Mouse (Mus musculus) thymus, adult 2 months (tissue): ENCODE measurements around the gene Sec16a.

ENCODE experiments used
- CTCF ChIP-seq: fragments of 200-500 bp; IDR thresholded peaks from 2 replicates; pipeline ENCODE4 v1.5.1; 2012; ENCODE audit warnings: mild to moderate bottlenecking, control low read depth, low read length, moderate library complexity, borderline replicate concordance; ENCODE audit not compliant: control insufficient read depth, poor library complexity, insufficient read depth; ENCODE audit errors: extremely low read depth
- POLR2A ChIP-seq: fragments of 200-500 bp; IDR thresholded peaks from 2 replicates; pipeline ENCODE4 v1.6.1; 2012; ENCODE audit warnings: mild to moderate bottlenecking, low read length, control low read depth, moderate library complexity; ENCODE audit not compliant: control insufficient read depth, poor library complexity, insufficient read depth; ENCODE audit errors: extremely low read depth

GRCm38 (mm10) chr2:26402265-26402664, 42.8 kb downstream of the Sec16a start:
- no peak for TF ChIP-seq POLR2A
- TF ChIP-seq CTCF = no peak
